Comparison of ENCODE assay signal across 8 mouse cellular contexts in genomic region chr7:19148875-19149541, GRCm38 (mm10). TPM values are rescaled to one million over a fixed set of nuclear protein-coding genes. Genes with fewer than 3 reads are reported as not detected.
DNase-seq lines count a peak whose midpoint lies in the region; ATAC-seq and TF ChIP-seq lines count a peak whose summit lies in the region.

TSS of gene Qpctl (minus strand) at chr7:19149291.

- H3K27me3 ChIP-seq in forebrain, embryonic 10.5 days (ENCODE audit: poor library complexity, severe bottlenecking), result no peaks in the 10 kb centered on the region
- no peaks in the 10 kb centered on the region for H3K27me3 ChIP-seq in heart, embryonic 15.5 days
- no peaks in the 10 kb centered on the region for H3K27me3 ChIP-seq in liver, embryonic 14.5 days (ENCODE audit: control insufficient read depth, insufficient read depth, low read length)
- H3K27me3 ChIP-seq in neural tube, embryonic 11.5 days (ENCODE audit: control insufficient read depth, insufficient read depth, low read length), result no peaks in the 10 kb centered on the region
- no peaks in the 10 kb centered on the region for H3K27me3 ChIP-seq in stomach, postnatal 0 days (ENCODE audit: control insufficient read depth, insufficient read depth, low read length)

- no peaks in the 10 kb centered on the region for H3K9me3 ChIP-seq in forebrain, embryonic 10.5 days
- no peaks in the 10 kb centered on the region for H3K9me3 ChIP-seq in heart, embryonic 15.5 days (replicated peaks)
- H3K9me3 ChIP-seq in liver, embryonic 14.5 days (ENCODE audit: control insufficient read depth, low read length), result no peaks in the 10 kb centered on the region
- no peaks in the 10 kb centered on the region for H3K9me3 ChIP-seq in neural tube, embryonic 11.5 days (ENCODE audit: control insufficient read depth, low read length)
- no peaks in the 10 kb centered on the region for H3K9me3 ChIP-seq in stomach, postnatal 0 days (ENCODE audit: control insufficient read depth, low read length)

- ATAC-seq in heart, embryonic 15.5 days (replicated peaks; ENCODE audit: insufficient number of reproducible peaks, insufficient read depth, low FRiP score, low read depth), result peak; percentile 96
- peak; percentile 96 for ATAC-seq in liver, embryonic 14.5 days (ENCODE audit: insufficient read depth)
- ATAC-seq in neural tube, embryonic 11.5 days (ENCODE audit: insufficient read depth, low FRiP score, low TSS enrichment), result peak; percentile 97
- peak; percentile 97 for ATAC-seq in stomach, postnatal 0 days (ENCODE audit: low FRiP score, low TSS enrichment)

- 0 out of 2 replicates have a peak, but pooled peaks have one; percentile 24 for TF ChIP-seq EP300 in liver, embryonic 14.5 days (IDR thresholded peaks at IDR 0.05; ENCODE audit: low read depth)
- no peak for TF ChIP-seq EP300 in stomach, postnatal 0 days (optimal IDR thresholded peaks at IDR 0.05)

- peaks cover 45% of the 10 kb centered on the region for H3K36me3 ChIP-seq in forebrain, embryonic 10.5 days (replicated peaks)
- H3K36me3 ChIP-seq in heart, embryonic 15.5 days, result peaks cover 27% of the 10 kb centered on the region
- H3K36me3 ChIP-seq in liver, embryonic 14.5 days (replicated peaks; ENCODE audit: control insufficient read depth, insufficient read depth, low read depth), result peaks cover 16% of the 10 kb centered on the region
- H3K36me3 ChIP-seq in neural tube, embryonic 11.5 days (ENCODE audit: control insufficient read depth, insufficient read depth, low read length), result peaks cover 10% of the 10 kb centered on the region
- no peaks in the 10 kb centered on the region for H3K36me3 ChIP-seq in stomach, postnatal 0 days (ENCODE audit: control insufficient read depth, insufficient read depth, low read length)

- DNase-seq in CD8-positive naive resting alpha-beta T cell, adult 2 months (ENCODE audit: low read depth in 2 of 2, low spot score in 2 of 2), result peak; percentile 97
- peak; percentile 99 for DNase-seq in c-Kit-positive CD71-negative TER-119-negative erythroid progenitor cells, embryonic 14.5 days (ENCODE audit: low read depth)
- peak; percentile 96 for DNase-seq in forebrain, embryonic 10.5 days (ENCODE audit: extremely low spot score, low spot score)
- DNase-seq in kidney, postnatal 25 days, result peak; percentile 99 to 100
- DNase-seq in liver, embryonic 14.5 days (ENCODE audit: low read depth in 3 of 3, low spot score in 3 of 3), result peak; percentile 99
- peak; percentile 98 for DNase-seq in neural tube, embryonic 11.5 days (ENCODE audit: low spot score)
- peak; percentile 98 for DNase-seq in stomach, postnatal 0 days (ENCODE audit: low spot score)

- TF ChIP-seq CTCF in liver, embryonic 14.5 days (IDR thresholded peaks at IDR 0.05; ENCODE audit: low read depth), result no peak
- TF ChIP-seq CTCF in stomach, postnatal 0 days (IDR thresholded peaks at IDR 0.05; ENCODE audit: low read depth), result no peak

- peaks cover 30% of the 10 kb centered on the region for H3K4me1 ChIP-seq in forebrain, embryonic 10.5 days
- peaks cover 19% of the 10 kb centered on the region for H3K4me1 ChIP-seq in heart, embryonic 15.5 days (replicated peaks)
- peaks cover 14 to 16% of the 10 kb centered on the region in 2 experiments for H3K4me1 ChIP-seq in liver, embryonic 14.5 days (replicated peaks; ENCODE audit: control insufficient read depth in 2 of 2, insufficient read depth in 2 of 2, low read length in 1 of 2)
- peaks cover 15% of the 10 kb centered on the region for H3K4me1 ChIP-seq in neural tube, embryonic 11.5 days (ENCODE audit: control insufficient read depth, insufficient read depth, low read length)
- peaks cover 2% of the 10 kb centered on the region; the same call in 1 of the 2 replicates for H3K4me1 ChIP-seq in stomach, postnatal 0 days (replicated peaks; ENCODE audit: control insufficient read depth, insufficient read depth)

- H3K4me2 ChIP-seq in heart, embryonic 15.5 days, result peak within 1 kb of the TSS; percentile 90
- H3K4me2 ChIP-seq in liver, embryonic 14.5 days (ENCODE audit: low read depth), result peak within 1 kb of the TSS; percentile 97
- H3K4me2 ChIP-seq in neural tube, embryonic 11.5 days (ENCODE audit: low read depth), result peak within 1 kb of the TSS; percentile 90
- peak within 1 kb of the TSS; percentile 79 for H3K4me2 ChIP-seq in stomach, postnatal 0 days (replicated peaks; ENCODE audit: low read depth)

- peak within 1 kb of the TSS; percentile 74 for H3K9ac ChIP-seq in heart, embryonic 15.5 days
- peak within 1 kb of the TSS; percentile 81 for H3K9ac ChIP-seq in liver, embryonic 14.5 days (replicated peaks)
- H3K9ac ChIP-seq in neural tube, embryonic 11.5 days (ENCODE audit: low read length), result peak within 1 kb of the TSS; percentile 49
- peak within 1 kb of the TSS; percentile 56 for H3K9ac ChIP-seq in stomach, postnatal 0 days (ENCODE audit: low read length)

- peak within 1 kb of the TSS; percentile 86 for H3K27ac ChIP-seq in forebrain, embryonic 10.5 days
- H3K27ac ChIP-seq in heart, embryonic 15.5 days, result peak within 1 kb of the TSS; percentile 78
- H3K27ac ChIP-seq in liver, embryonic 14.5 days, result peak within 1 kb of the TSS; percentile 64
- peak within 1 kb of the TSS; percentile 9; the same call in 1 of the 2 replicates for H3K27ac ChIP-seq in neural tube, embryonic 11.5 days (ENCODE audit: low read depth, low read length)
- peak within 1 kb of the TSS; percentile 79 for H3K27ac ChIP-seq in stomach, postnatal 0 days (replicated peaks)

- under 1% methylated on average over 43 of the region's 43 CpGs for WGBS in forebrain, embryonic 10.5 days
- under 1% methylated on average over 43 of the region's 43 CpGs for WGBS in heart, embryonic 15.5 days
- WGBS in liver, embryonic 14.5 days (ENCODE audit: insufficient replicate concordance), result under 1% methylated on average over 43 of the region's 43 CpGs
- 0% methylated on average over 43 of the region's 43 CpGs for WGBS in neural tube, embryonic 11.5 days
- WGBS in stomach, postnatal 0 days, result under 1% methylated on average over 43 of the region's 43 CpGs

- H3K4me3 ChIP-seq in forebrain, embryonic 10.5 days, result peak within 1 kb of the TSS; percentile 89
- H3K4me3 ChIP-seq in heart, embryonic 15.5 days, result peak within 1 kb of the TSS; percentile 68
- peak within 1 kb of the TSS; percentile 77 to 84 for H3K4me3 ChIP-seq in liver, embryonic 14.5 days (ENCODE audit: insufficient read depth in 1 of 2, low read depth in 2 of 2, low read length in 2 of 2)
- H3K4me3 ChIP-seq in neural tube, embryonic 11.5 days (ENCODE audit: low read depth, low read length), result peak within 1 kb of the TSS; percentile 57
- peak within 1 kb of the TSS; percentile 52 for H3K4me3 ChIP-seq in stomach, postnatal 0 days (ENCODE audit: low read depth, low read length)

RNA-seq across cellular contexts. Expression of gene Qpctl, which starts in this region (rescaled TPM):
- polyA plus RNA-seq in forebrain, embryonic 10.5 days (2016; fragmentation: Nextera tagmentation; extraction: Ambion mirVana), result 14.7 and 16.0 TPM in 2 replicates
- polyA plus RNA-seq in heart, embryonic 15.5 days (2015; fragmentation: Nextera tagmentation; extraction: Ambion mirVana), result 8.8 and 10.0 TPM in 2 replicates
- 2.2 and 2.3 TPM in 2 replicates for polyA plus RNA-seq in liver, embryonic 14.5 days (2012; rRNA removed)
- polyA plus RNA-seq in liver, embryonic 14.5 days (2014; fragmentation: Nextera tagmentation; extraction: Ambion mirVana), result 2.3 and 3.0 TPM in 2 replicates
- polyA plus RNA-seq in neural tube, embryonic 11.5 days (2014; fragmentation: Nextera tagmentation; extraction: Ambion mirVana), result 12.9 and 13.9 TPM in 2 replicates
- polyA plus RNA-seq in stomach, postnatal 0 days (2015; fragmentation: Nextera tagmentation; extraction: Ambion mirVana), result 11.3 and 11.8 TPM in 2 replicates

Comparison
In these comparisons a context has a peak if more than half of its experiments do, and no peak if none do; other contexts are left out.
1. Peak in every context shown above with its lines: DNase-seq, ATAC-seq, H3K4me3 ChIP-seq and H3K27ac ChIP-seq.
2. H3K27ac ChIP-seq: peak in every context shown above with its lines; median percentile 86 in forebrain, embryonic 10.5 days; 79 in stomach, postnatal 0 days; 78 in heart, embryonic 15.5 days; 64 in liver, embryonic 14.5 days; 9 in neural tube, embryonic 11.5 days.